Mouse (Mus musculus): ENCODE results near the gene Mbd3. TPM values are rescaled to one million over a fixed set of nuclear protein-coding genes. Genes with fewer than 3 reads are reported as not detected.

Gene Mbd3
- polyA plus RNA-seq, 1 experiment from 2014 or later: 181 TPM

GRCm38 (mm10) chr10:80436276-80436675 is 36.9 kb upstream of the Mbd3 start:
- ATAC-seq (no peak), DNase-seq (ENCODE audit: low read depth, low spot score) (no peak)
- no peaks in the 10 kb centered on the region for H3K27me3 ChIP-seq
- ChIA-PET POLR2A (no interaction called here), CTCF (interaction anchor here (0.9 to 2.1 kb wide), 3 partner anchors 10 to 73 kb away, joined by 3 to 8 read pairs (median 3); no protein-coding TSS in a partner anchor)
- in situ Hi-C loops (cut with MboI; ENCODE audit: low pct_unique_long_range_greater_than_20kb): loop anchor here (25.0 kb wide), 1 partner anchor 251 kb away; the partner anchor contains the start of gene Mknk2
- TF ChIP-seq CTCF (IDR thresholded peaks at IDR 0.05): no peak

- POLR2A ChIA-PET: no interaction called here
These were observed 36.4 kb upstream of the Mbd3 start for GRCm38 (mm10) chr10:80435764-80436163.

GRCm38 (mm10) chr10:80434823-80435222 is 35.5 kb upstream of the Mbd3 start:
- in situ Hi-C loops (cut with MboI; ENCODE audit: low pct_unique_long_range_greater_than_20kb): loop anchor here (25.0 kb wide), 1 partner anchor 252 kb away; the partner anchor contains the start of gene Mknk2
- CTCF ChIA-PET: interaction anchor here (1.1 to 1.2 kb wide), 2 partner anchors 74 to 84 kb away, joined by 3 to 4 read pairs; no protein-coding TSS in a partner anchor
- TF ChIP-seq CTCF (IDR thresholded peaks at IDR 0.05): no peak
- ATAC-seq (no peak), DNase-seq (ENCODE audit: low read depth, low spot score) (no peak)
- POLR2A ChIA-PET: no interaction called here
- H3K27me3 ChIP-seq: no peaks in the 10 kb centered on the region

More at GRCm38 (mm10) chr10:80435764-80436163, 36.4 kb upstream of the Mbd3 start:
- ATAC-seq: no peak
- no peak for DNase-seq (ENCODE audit: low read depth, low spot score)
- no peak for TF ChIP-seq CTCF (IDR thresholded peaks at IDR 0.05)
- in situ Hi-C loops (cut with MboI; ENCODE audit: low pct_unique_long_range_greater_than_20kb): loop anchor here (25.0 kb wide), 1 partner anchor 252 kb away; the partner anchor contains the start of gene Mknk2
- CTCF ChIA-PET: interaction anchor here (0.9 to 2.1 kb wide), 2 partner anchors 11 to 74 kb away, joined by 3 to 8 read pairs; no protein-coding TSS in a partner anchor
- no peaks in the 10 kb centered on the region for H3K27me3 ChIP-seq

- ChIA-PET POLR2A (no interaction called here), CTCF (interaction anchor here (1.1 to 1.2 kb wide), 2 partner anchors 75 to 84 kb away, joined by 3 to 4 read pairs; no protein-coding TSS in a partner anchor)
- ATAC-seq (no peak), DNase-seq (ENCODE audit: low read depth, low spot score) (no peak)
- in situ Hi-C loops (cut with MboI; ENCODE audit: low pct_unique_long_range_greater_than_20kb): loop anchor here (25.0 kb wide), 1 partner anchor 253 kb away; the partner anchor contains the start of gene Mknk2
- TF ChIP-seq CTCF (IDR thresholded peaks at IDR 0.05): no peak
- H3K27me3 ChIP-seq: no peaks in the 10 kb centered on the region
These were observed 34.9 kb upstream of the Mbd3 start for GRCm38 (mm10) chr10:80434233-80434592.

GRCm38 (mm10) chr10:80433513-80434232 is 34.3 kb upstream of the Mbd3 start, which contains the start of gene Tcf3:
Gene Tcf3, minus strand, starts transcription at chr10:80433647.
- no peaks in the 10 kb centered on the region for H3K27me3 ChIP-seq
- ATAC-seq (peak; percentile 82), DNase-seq (ENCODE audit: low read depth, low spot score) (peak; percentile 99)
- TF ChIP-seq CTCF (IDR thresholded peaks at IDR 0.05): no peak
- ChIA-PET POLR2A (no interaction called here), CTCF (no interaction called here)
- in situ Hi-C loops (cut with MboI; ENCODE audit: low pct_unique_long_range_greater_than_20kb): loop anchor here (25.0 kb wide), 1 partner anchor 254 kb away; the partner anchor contains the start of gene Mknk2

GRCm38 (mm10) chr10:80432936-80433512 is 33.7 kb upstream of the Mbd3 start:
- H3K27me3 ChIP-seq: no peaks in the 10 kb centered on the region
- TF ChIP-seq CTCF (IDR thresholded peaks at IDR 0.05): no peak
- ATAC-seq (no peak), DNase-seq (ENCODE audit: low read depth, low spot score) (no peak)
- in situ Hi-C loops (cut with MboI; ENCODE audit: low pct_unique_long_range_greater_than_20kb): loop anchor here (25.0 kb wide), 1 partner anchor 254 kb away; the partner anchor contains the start of gene Mknk2
- ChIA-PET CTCF (no interaction called here), POLR2A (interaction anchor here (0.8 to 1.0 kb wide), 2 partner anchors 46 to 129 kb away, joined by 4 to 5 read pairs; no protein-coding TSS in a partner anchor)

- no peak for DNase-seq (ENCODE audit: low read depth, low spot score)
- in situ Hi-C loops (cut with MboI; ENCODE audit: low pct_unique_long_range_greater_than_20kb): loop anchor here (25.0 kb wide), 1 partner anchor 255 kb away; the partner anchor contains the start of gene Mknk2
- ChIA-PET CTCF (no interaction called here), POLR2A (interaction anchor here (0.8 to 1.4 kb wide), 3 partner anchors 26 to 130 kb away, joined by 4 to 7 read pairs (median 5); partner anchors contain the start of gene Uqcr11)
- no peaks in the 10 kb centered on the region for H3K27me3 ChIP-seq
- no peak for ATAC-seq
- no peak for TF ChIP-seq CTCF (IDR thresholded peaks at IDR 0.05)
These were observed 33.0 kb upstream of the Mbd3 start for GRCm38 (mm10) chr10:80432387-80432785.

- no peak for TF ChIP-seq CTCF (IDR thresholded peaks at IDR 0.05)
- no peaks in the 10 kb centered on the region for H3K27me3 ChIP-seq
- ATAC-seq (no peak), DNase-seq (ENCODE audit: low read depth, low spot score) (no peak)
- CTCF ChIA-PET: no interaction called here
- in situ Hi-C loops (cut with MboI; ENCODE audit: low pct_unique_long_range_greater_than_20kb): loop anchor here (25.0 kb wide), 1 partner anchor 256 kb away; the partner anchor contains the start of gene Mknk2
- POLR2A ChIA-PET: interaction anchor here (0.7 to 1.4 kb wide), 5 partner anchors 25 to 180 kb away, joined by 3 to 7 read pairs (median 4); partner anchors contain the start of gene Uqcr11
These were observed 32.4 kb upstream of the Mbd3 start for GRCm38 (mm10) chr10:80431570-80432386.

- no peak for DNase-seq (ENCODE audit: low read depth, low spot score)
- no peak for TF ChIP-seq CTCF (IDR thresholded peaks at IDR 0.05)
- in situ Hi-C loops (cut with MboI; ENCODE audit: low pct_unique_long_range_greater_than_20kb): loop anchor here (25.0 kb wide), 1 partner anchor 257 kb away; the partner anchor contains the start of gene Mknk2
- H3K27me3 ChIP-seq: no peaks in the 10 kb centered on the region
- CTCF ChIA-PET: interaction anchor here (0.6 kb wide), 1 partner anchor 51 kb away, joined by 3 read pairs; no protein-coding TSS in a partner anchor
- no peak for ATAC-seq
- POLR2A ChIA-PET: interaction anchor here (1.3 kb wide), 1 partner anchor 26 kb away, joined by 3 read pairs; no protein-coding TSS in a partner anchor
These were observed 31.1 kb upstream of the Mbd3 start for GRCm38 (mm10) chr10:80430375-80430980.

All from Patski (cell line).